Mouse (Mus musculus) midbrain, embryonic 16.5 days (tissue): ENCODE measurements around the gene Smok3b. TPM values are rescaled to one million over a fixed set of nuclear protein-coding genes. Genes with fewer than 3 reads are reported as not detected.

Experiments
- ATAC-seq: fragments of 200-750 bp; cut with Nextera tagmentation; 2 replicates; pipeline ENCODE4 v1.8.0; 2017; ENCODE audit warnings: moderate TSS enrichment
- H3K27ac ChIP-seq: fragments of 300-500 bp; sonication (generic); 2 replicates; pipeline ENCODE4 v1.5.1; 2014; ENCODE audit warnings: mild to moderate bottlenecking, low read length, mixed read lengths
- H3K27me3 ChIP-seq: fragments of 300-500 bp; sonication (generic); 2 replicates; pipeline ENCODE4 v1.6.1; 2014; ENCODE audit warnings: low read depth, low read length, mixed read lengths; ENCODE audit not compliant: control insufficient read depth, insufficient read depth
- H3K36me3 ChIP-seq: fragments of 300-500 bp; sonication (generic); 2 replicates; pipeline ENCODE4 v1.6.1; 2014; ENCODE audit warnings: mild to moderate bottlenecking, low read length, moderate library complexity, mixed read lengths; ENCODE audit not compliant: control insufficient read depth, insufficient read depth
- H3K4me1 ChIP-seq: fragments of 300-500 bp; sonication (generic); 2 replicates; pipeline ENCODE4 v1.6.1; 2014; ENCODE audit warnings: mild to moderate bottlenecking, low read length, mixed read lengths; ENCODE audit not compliant: control insufficient read depth, insufficient read depth
- H3K4me2 ChIP-seq: fragments of 300-500 bp; sonication (generic); 2 replicates; pipeline ENCODE4 v1.6.1; 2014; ENCODE audit warnings: mild to moderate bottlenecking, low read length, mixed read lengths
- H3K4me3 ChIP-seq: fragments of 300-500 bp; sonication (generic); 2 replicates; pipeline ENCODE4 v1.5.1; 2014; ENCODE audit warnings: low read depth, mild to moderate bottlenecking, low read length, moderate library complexity, mixed read lengths
- H3K9ac ChIP-seq: fragments of 300-500 bp; sonication (generic); 2 replicates; pipeline ENCODE4 v1.6.1; 2014; ENCODE audit warnings: low read depth, low read length, mixed read lengths
- H3K9me3 ChIP-seq: fragments of 300-500 bp; sonication (generic); replicated peaks from 2 replicates; pipeline ENCODE4 v1.6.1; 2014; ENCODE audit warnings: mild to moderate bottlenecking, low read length, mixed read lengths; ENCODE audit not compliant: control insufficient read depth, poor library complexity, severe bottlenecking
- WGBS: fragments of 180-500 bp; shearing (Covaris S2); extraction: QIAGEN DNeasy Blood & Tissue Kit; methylation state at CpG from one replicate; pipeline ENCODE4 v1.1.7; 2014; 5-methylcytosine and 5-hydroxymethylcytosine counted together
- polyA plus RNA-seq: library from polyadenylated mRNA; unstranded; fragments of >200 nt; fragmentation: Nextera tagmentation; extraction: Ambion mirVana; gene quantifications from 2 replicates; pipeline ENCODE4 v1.2.1, GENCODE M21; 2015

The Smok3b gene
- polyA plus RNA-seq, 1 experiment from 2014 or later = not detected

GRCm38 (mm10) chr5:138081446-138081845 lies 60.2 kb downstream of the Smok3b start:
- H3K36me3 ChIP-seq = no peaks in the 10 kb centered on the region
- no peak overlapping the region for H3K4me3 ChIP-seq
- no peaks in the 10 kb centered on the region for H3K9me3 ChIP-seq
- no peak overlapping the region for H3K27ac ChIP-seq
- 89% methylated on average over 9 of the region's 9 CpGs for WGBS
- no peak overlapping the region for H3K4me2 ChIP-seq
- H3K4me1 ChIP-seq = peaks cover 10% of the 10 kb centered on the region
- H3K27me3 ChIP-seq = no peaks in the 10 kb centered on the region
- no peak for ATAC-seq
- H3K9ac ChIP-seq = no peak overlapping the region

- 69% methylated on average over 2 of the region's 2 CpGs for WGBS
- H3K9me3 ChIP-seq = no peaks in the 10 kb centered on the region
- peaks cover 29% of the 10 kb centered on the region for H3K4me1 ChIP-seq
- H3K27me3 ChIP-seq = no peaks in the 10 kb centered on the region
- no peak overlapping the region for H3K4me2 ChIP-seq
- H3K27ac ChIP-seq = no peak overlapping the region
- H3K4me3 ChIP-seq = no peak overlapping the region
- ATAC-seq = no peak
- H3K9ac ChIP-seq = no peak overlapping the region
- no peaks in the 10 kb centered on the region for H3K36me3 ChIP-seq
Measured at GRCm38 (mm10) chr5:138083318-138083900, 62.2 kb downstream of the Smok3b start.

- 98% methylated on average over 2 of the region's 2 CpGs for WGBS
- no peaks in the 10 kb centered on the region for H3K9me3 ChIP-seq
- H3K4me2 ChIP-seq = no peak overlapping the region
- no peaks in the 10 kb centered on the region for H3K27me3 ChIP-seq
- H3K27ac ChIP-seq = no peak overlapping the region
- H3K9ac ChIP-seq = no peak overlapping the region
- ATAC-seq = no peak
- H3K4me3 ChIP-seq = no peak overlapping the region
- no peaks in the 10 kb centered on the region; the same call in 1 of the 2 replicates for H3K36me3 ChIP-seq
- peaks cover 29% of the 10 kb centered on the region for H3K4me1 ChIP-seq
Measured at GRCm38 (mm10) chr5:138083936-138084335, 62.7 kb downstream of the Smok3b start.

GRCm38 (mm10) chr5:138084507-138084906 lies 63.3 kb downstream of the Smok3b start:
- Histone ChIP-seq H3K9me3 (no peaks in the 10 kb centered on the region), H3K9ac (peak overlapping the region; percentile 95; the same call in 1 of the 2 replicates), H3K4me2 (peak overlapping the region; percentile 53), H3K27ac (no peak overlapping the region), H3K27me3 (no peaks in the 10 kb centered on the region), H3K4me3 (peak overlapping the region; percentile 79), H3K4me1 (peaks cover 29% of the 10 kb centered on the region), H3K36me3 (no peaks in the 10 kb centered on the region; the same call in 1 of the 2 replicates)
- WGBS = 66% methylated on average over 2 of the region's 2 CpGs
- peak; percentile 54; the same call in 1 of the 2 replicates for ATAC-seq

- Histone ChIP-seq H3K4me3 (peak within 1 kb of the TSS; percentile 79), H3K4me2 (peak within 1 kb of the TSS; percentile 89), H3K27ac (peak within 1 kb of the TSS; percentile 83), H3K36me3 (no peaks in the 10 kb centered on the region; the same call in 1 of the 2 replicates), H3K9me3 (no peaks in the 10 kb centered on the region), H3K27me3 (no peaks in the 10 kb centered on the region), H3K9ac (peak within 1 kb of the TSS; percentile 95), H3K4me1 (peaks cover 29% of the 10 kb centered on the region)
- ATAC-seq = peak; percentile 96
- under 1% methylated on average over 27 of the region's 27 CpGs for WGBS
Measured at GRCm38 (mm10) chr5:138084996-138085395, 63.8 kb downstream of the Smok3b start, which contains the start of gene Zkscan1. Gene Zkscan1 (plus strand): TSS chr5:138085084.

- Histone ChIP-seq H3K4me1 (peaks cover 29% of the 10 kb centered on the region), H3K4me2 (peak overlapping the region; percentile 89), H3K36me3 (no peaks in the 10 kb centered on the region; the same call in 1 of the 2 replicates), H3K9me3 (no peaks in the 10 kb centered on the region), H3K4me3 (peak overlapping the region; percentile 79), H3K9ac (peak overlapping the region; percentile 95), H3K27me3 (no peaks in the 10 kb centered on the region), H3K27ac (peak overlapping the region; percentile 83)
- 0% methylated on average over 18 of the region's 18 CpGs for WGBS
- ATAC-seq = 0 out of 2 replicates have a peak, but pooled peaks have one; percentile 22
Measured at GRCm38 (mm10) chr5:138085421-138085911, 64.2 kb downstream of the Smok3b start.

- Histone ChIP-seq H3K4me2 (peak overlapping the region; percentile 89), H3K36me3 (no peaks in the 10 kb centered on the region; the same call in 1 of the 2 replicates), H3K4me1 (peaks cover 29% of the 10 kb centered on the region), H3K27me3 (no peaks in the 10 kb centered on the region), H3K9me3 (no peaks in the 10 kb centered on the region), H3K27ac (no peak overlapping the region), H3K9ac (no peak overlapping the region), H3K4me3 (peak overlapping the region; percentile 16; the same call in 1 of the 2 replicates)
- 76% methylated on average over 3 of the region's 3 CpGs for whole genome bisulfite sequencing
- no peak for ATAC-seq
Measured at GRCm38 (mm10) chr5:138086842-138087241, 65.6 kb downstream of the Smok3b start.

- ATAC-seq = no peak
- no peak overlapping the region for H3K9ac ChIP-seq
- peaks cover 2% of the 10 kb centered on the region for H3K36me3 ChIP-seq
- no peak overlapping the region for H3K4me2 ChIP-seq
- H3K4me3 ChIP-seq = no peak overlapping the region
- H3K27ac ChIP-seq = no peak overlapping the region
- no peaks in the 10 kb centered on the region for H3K9me3 ChIP-seq
- H3K4me1 ChIP-seq = peaks cover 29% of the 10 kb centered on the region
- 85% methylated on average over 3 of the region's 3 CpGs for WGBS
- no peaks in the 10 kb centered on the region for H3K27me3 ChIP-seq
Measured at GRCm38 (mm10) chr5:138088366-138088765, 67.1 kb downstream of the Smok3b start.

- no peak for ATAC-seq
- Histone ChIP-seq H3K27ac (no peak overlapping the region), H3K9ac (no peak overlapping the region), H3K27me3 (no peaks in the 10 kb centered on the region), H3K4me2 (no peak overlapping the region), H3K9me3 (no peaks in the 10 kb centered on the region), H3K4me1 (peaks cover 29% of the 10 kb centered on the region), H3K36me3 (peaks cover 4% of the 10 kb centered on the region), H3K4me3 (no peak overlapping the region)
- 90% methylated on average over 6 of the region's 6 CpGs for WGBS
Measured at GRCm38 (mm10) chr5:138089108-138089551, 67.9 kb downstream of the Smok3b start.
